Mouse (Mus musculus) layer of hippocampus, adult 18-20 months (tissue): ENCODE measurements around the gene Sh3d21. TPM values are rescaled to one million over a fixed set of nuclear protein-coding genes. Genes with fewer than 3 reads are reported as not detected.
A peak's percentile ranks its signal among the peaks of the same experiment; 100 is the strongest.

Experiments
- DNase-seq, 2 experiments: peaks; one replicate each; pipeline ENCODE4 v3.0.0; 2022; ENCODE audit warnings: low spot score in 2 of 2
- total RNA-seq, 2 experiments: library from RNA; stranded (reverse); gene quantifications; 2 replicates each; pipeline ENCODE4 v1.2.3; 2021

The Sh3d21 gene
- total RNA-seq, 2 experiments from 2014 or later: 0.57 to 0.58 TPM

DNA sequence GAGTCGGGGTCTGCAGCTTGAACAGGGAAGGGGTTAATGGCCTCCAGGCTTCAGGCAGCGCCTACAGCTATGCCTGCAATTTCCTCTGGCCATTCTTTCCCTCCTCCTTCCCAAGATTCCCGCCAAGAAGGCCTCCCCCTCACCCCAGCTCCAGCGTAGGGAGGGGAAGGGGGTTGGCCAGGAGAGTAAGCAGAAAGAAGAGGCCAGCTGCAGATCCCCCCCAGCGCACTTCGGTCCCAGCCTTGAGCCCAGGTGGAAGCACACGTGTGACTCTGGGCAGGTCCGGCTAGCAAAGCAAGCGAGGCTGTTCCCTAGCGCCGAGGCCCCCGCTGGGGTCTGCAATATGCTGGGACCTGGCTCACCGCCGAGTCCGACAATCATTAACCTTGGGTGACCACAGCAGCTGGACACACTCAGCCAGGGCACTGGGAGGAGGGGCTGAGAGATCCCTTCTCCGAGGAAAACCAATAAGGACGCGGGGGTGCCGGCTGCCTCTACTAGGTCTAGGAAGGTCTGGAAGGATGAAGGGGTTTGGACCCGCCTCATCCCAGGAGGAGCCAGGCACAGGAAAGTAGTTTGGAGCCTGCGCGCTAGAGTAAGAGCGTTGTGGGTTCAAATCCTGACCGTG lies 15.6 kb downstream of the Sh3d21 start, which contains the start of gene Eva1b:
Gene Eva1b (plus strand): TSS at position 212 of the 628 bp plus-strand sequence.
- no peak for DNase-seq

DNA sequence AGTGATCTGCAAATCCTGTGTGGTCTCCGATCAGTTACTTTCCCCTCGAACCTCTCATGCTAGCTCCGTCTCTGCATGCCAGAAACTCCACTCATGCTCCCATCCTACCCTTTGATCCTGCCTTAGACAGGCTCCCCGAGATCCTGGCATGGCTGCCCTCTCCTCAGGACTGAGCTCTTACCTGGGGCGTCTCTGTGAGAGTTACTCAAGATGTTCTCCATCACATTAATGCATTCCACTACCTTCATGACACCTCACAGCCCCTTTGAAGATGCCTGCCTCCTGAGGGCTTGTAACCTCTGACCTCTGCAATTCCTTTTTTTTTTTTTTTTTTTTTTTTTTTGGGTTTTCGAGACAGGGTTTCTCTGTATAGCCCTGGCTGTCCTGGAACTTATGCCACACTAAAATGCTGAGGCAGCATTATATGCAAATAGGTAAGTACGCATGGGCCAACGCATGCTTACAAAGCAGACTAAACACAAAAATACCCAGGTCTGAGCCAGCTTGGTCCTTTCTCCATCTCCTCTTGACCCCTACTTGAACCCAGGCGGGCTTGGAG lies 16.2 kb downstream of the Sh3d21 start:
- DNase-seq: no peak

DNA sequence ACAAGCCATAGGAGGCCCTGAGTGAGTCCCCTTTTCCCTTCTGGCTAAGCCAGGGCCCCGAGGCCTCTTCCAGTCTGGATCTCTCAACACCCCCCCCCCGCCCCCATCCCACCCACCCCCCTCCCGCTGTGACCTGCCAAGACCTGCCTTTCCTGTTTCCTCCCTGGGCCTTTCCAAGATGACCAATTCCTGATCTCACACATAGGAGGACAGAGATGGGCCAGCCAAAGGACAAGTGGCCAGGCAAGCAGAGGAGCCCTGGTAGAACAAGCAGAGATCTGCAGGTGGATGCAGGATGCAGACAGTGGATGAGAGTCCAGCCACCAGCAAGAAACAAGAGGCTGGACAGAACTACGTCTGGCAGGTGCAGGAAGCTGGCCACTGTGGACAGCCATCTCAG lies 17.9 kb downstream of the Sh3d21 start:
- no peak for DNase-seq

DNA sequence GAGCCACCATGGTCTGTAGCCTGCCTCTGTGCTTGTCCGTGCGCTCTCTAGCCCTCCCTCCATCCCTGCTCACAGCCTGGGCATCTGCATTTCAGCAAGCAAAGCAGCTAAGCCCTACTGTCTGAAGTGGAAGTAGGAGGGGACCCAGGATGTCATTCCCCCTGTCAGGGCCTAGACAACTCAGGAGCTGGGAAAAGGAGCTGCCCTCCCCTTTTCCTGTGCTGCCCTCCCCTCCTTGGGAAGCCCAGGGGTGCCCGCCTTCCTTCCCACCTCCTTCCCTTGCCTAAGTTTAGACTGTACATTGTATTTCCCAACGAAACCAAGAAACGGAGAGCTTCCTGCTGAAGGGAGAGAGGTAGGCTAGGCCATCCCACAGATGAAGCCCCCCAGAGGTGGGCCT lies 22.3 kb downstream of the Sh3d21 start:
- DNase-seq: no peak

DNA sequence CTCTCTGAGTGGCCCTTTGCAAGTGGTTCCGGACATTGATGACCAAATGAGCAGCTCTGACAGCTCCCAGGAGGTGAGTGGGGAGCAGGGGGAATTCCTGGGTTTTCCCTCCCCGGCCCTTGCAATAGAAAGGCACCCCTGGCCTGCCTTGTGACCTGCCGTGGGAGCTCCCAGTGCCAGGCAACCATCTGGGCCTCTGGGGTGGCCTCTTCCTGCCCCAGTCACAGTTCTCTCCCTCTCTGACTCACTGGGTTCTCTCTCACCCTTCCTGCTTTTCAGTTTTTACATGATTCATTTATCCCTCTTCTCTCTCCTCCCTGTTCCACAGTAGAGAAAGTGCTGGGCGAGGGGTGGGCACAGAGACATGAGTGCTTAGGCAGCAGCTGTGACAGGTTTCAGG lies 25.5 kb downstream of the Sh3d21 start:
- no peak for DNase-seq

DNA sequence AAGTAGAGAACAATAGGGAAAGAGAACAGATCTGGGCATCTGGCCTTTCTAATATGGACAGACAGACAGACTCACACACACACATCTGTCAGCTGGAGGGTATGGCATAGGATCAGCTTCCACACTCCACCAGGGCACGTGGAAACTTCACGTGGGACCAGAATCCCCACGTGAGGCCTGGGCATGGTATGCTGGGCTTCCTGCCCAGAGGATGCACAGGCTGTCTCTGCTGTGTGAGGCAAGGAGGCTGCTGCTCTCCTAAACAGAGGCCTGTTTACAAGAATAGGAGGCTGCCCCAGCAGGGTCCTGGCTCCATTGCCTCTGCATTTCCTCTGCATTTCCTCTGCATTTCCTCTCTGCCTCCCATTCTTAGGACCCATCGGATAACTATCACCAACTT lies 28.7 kb downstream of the Sh3d21 start:
- DNase-seq: no peak

DNA sequence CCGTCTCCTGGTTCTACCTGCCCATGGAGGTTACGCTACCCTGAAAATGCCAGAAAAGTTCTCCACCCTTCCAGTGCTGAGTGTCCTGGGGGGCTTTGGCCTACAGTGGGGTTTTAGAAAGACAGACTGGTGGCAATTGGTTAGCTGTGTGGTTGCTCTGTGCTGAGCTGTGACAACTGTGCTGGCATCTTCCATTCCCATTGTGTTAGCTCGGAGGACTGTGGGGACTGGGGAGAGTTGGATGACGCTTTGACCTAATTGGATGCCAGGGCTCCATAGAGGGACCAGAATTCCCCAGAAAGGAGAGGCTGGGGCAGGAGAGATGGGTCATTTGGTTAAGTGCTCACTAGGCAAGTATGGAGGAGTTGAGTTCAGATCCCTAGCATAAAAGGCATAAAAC lies 29.1 kb downstream of the Sh3d21 start:
- DNase-seq: no peak

DNA sequence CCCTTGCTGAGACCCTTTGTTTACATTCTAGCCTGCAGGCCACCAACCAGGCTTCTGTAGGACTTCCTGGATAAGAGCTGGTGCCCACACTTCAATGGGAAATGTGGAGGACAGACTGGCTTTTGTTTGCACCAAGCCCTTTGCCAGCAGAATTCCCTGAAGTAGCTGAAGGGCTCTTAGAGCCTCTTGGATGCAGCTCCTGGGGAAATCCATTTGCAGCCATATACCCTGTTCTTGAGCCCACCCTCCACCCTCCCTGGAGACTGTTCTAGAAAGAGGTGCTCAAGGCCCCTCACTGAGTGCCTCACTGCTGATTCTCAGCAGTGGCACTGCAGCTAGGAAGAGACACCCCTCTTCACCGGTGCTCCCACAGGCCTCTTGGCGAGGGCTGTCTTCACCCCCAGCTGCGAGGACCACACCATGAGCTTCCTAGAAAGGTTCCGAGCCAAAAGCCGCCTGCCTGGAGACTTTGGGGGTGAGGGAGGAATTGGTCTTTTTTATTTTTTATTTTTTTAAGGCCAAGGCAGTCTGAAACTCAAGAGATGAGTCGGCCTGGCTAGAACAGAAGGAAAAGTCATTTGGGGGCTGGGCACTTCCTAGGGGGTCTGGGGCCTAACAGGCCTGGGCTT lies 30.5 kb downstream of the Sh3d21 start:
- DNase-seq: no peak

DNA sequence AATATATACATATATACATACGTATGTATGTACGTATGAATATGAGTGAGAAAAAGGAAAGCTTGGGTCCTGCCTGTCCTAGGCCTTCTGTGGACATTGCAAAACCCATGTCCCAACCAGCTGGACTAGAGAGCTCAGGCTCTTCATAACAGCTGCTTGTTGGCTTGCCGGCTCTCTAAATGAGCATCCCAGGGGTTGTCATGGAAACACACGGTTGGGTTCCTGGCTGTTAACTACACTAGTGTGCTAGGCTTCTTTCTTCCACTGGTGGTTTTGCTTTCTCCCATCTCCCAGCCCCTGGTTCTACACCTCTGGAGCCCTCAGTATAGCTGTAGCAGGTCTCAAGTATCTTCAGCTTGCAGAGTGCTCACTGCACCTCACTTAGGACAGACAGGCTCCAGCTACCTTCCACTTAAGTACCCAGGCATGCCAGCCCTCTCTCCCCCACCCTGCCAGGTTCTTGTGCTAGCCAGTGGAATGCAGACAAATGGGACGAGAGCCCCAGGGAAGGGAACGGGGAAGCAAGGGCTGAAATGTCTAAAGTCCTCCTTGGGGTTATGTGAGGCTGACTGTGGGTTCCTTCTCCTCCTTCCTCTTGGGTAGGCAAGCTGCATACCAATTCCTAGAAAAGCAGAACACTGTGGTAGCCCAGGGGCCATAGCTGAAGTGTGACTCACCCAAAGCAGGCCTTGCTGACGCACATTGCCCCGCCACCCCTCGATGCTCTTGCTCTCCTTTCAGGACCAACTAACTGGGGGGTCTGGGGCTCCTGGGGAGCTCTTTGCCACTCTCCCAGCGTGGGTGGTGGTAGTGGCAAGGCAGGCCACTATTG lies 31.8 kb downstream of the Sh3d21 start:
- peak; percentile 69 to 84 for DNase-seq

DNA sequence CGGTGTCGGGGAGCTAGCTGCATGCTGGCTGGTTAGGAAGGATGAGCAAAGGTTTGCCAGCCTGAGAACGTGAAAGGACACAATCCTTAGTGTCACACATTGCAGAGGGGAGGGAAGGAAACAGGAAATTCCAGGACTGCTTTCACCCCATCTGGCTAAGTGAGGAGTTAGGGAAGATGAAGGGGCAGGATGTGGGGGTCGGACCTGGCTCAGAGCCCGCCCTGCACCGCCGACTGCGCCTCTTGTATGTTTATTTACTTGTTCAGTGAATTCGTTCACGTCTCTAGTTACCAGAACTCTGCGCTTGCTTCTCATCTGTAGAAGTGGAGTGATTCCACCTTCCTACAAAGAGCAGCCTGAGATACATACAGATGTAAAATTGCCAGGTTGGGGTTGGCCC lies 32.8 kb downstream of the Sh3d21 start:
- DNase-seq: no peak

DNA sequence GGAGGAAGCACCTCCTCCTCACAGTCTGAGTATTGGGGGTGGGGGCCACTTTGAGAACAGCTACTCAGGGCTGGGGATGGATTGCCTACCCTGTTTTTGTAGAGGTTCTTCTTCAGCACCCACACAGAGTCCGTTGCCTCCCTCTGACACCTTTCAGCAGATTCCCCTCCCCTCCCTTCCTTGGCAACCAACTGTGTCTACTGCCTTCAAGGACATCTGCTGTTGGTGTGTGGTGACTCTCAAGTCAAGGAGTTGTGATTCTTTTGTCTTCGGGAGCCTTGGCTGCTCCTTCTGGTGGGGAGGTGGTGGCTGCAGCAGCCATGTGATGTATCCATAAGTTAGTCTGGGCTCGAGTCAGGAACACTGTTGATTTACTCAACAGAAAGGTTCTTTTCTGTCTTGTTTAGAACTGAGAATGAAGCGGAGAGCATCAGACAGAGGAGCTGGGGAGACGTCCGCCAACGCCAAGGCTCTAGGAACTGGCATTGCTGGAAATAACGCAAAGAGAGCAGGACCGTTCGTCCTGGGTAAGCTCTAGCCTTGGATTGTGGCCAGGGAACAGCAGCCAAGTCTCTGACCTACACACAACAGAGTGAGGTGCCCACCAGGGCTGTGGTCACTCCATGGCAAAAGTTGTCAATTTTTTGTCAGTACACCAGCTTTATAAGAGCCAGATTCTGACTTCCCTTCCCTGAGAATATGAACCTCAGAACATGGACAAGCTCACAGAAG lies 39.8 kb downstream of the Sh3d21 start:
- DNase-seq: peak in 1 of 2 experiments; percentile 30

DNA sequence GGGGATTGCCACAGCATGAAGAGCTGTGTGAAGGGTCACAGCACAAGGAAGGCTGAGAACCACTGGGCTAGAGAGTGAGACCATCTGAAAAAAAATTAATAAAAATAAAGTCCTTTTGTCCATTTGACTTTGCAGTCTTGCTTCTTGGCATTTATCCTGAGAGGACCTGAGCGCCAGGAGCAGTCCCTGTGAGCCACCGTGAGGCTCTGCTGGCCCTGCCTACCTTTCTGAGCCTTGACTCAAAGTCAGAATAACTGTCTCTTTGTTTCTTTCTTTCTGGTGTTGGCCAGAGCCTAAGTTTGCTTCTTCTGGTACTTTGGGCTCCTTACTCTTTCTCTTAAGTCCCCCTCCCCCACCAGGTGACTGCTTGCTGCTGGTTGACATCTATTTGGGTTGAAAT lies 42.8 kb downstream of the Sh3d21 start:
- DNase-seq: no peak

DNA sequence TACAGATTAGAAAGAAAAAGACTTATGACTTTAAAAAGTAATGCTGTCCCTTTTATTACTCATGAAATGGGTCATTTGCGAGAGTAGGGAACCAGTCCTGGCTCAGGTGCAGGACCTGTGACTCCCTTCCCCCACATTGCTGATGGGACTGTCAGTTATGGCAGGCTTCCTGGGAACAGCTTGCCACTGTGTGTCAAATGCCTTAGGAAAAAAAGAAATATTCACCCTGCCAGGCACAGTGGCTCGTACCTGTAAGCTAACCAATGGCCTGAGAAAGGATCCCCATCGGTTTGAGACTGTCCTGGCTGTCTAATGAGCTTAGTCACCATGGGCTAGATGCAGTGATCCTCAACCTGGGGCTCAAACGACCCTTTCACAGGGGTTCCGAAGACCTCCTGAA lies 43.2 kb downstream of the Sh3d21 start:
- no peak for DNase-seq

DNA sequence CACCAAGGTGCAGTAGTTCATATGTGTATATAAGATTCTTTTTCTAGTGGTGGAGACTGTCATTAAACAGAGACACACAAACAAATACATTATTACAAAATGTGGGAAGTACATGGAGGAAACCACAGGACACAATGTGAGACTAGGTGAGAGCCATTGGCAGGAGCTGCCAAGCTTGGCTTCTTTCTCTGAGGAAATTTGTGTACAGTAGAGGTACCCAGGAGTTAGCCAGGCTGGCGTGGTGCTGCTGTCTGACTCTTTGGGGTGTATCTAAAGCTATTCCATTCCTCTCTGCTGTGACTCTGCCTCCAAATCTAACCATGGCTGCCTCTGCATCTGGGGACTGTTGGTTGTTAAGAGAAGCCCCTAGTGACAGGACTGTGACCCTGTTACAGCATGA lies 44.2 kb downstream of the Sh3d21 start:
- no peak for DNase-seq

DNA sequence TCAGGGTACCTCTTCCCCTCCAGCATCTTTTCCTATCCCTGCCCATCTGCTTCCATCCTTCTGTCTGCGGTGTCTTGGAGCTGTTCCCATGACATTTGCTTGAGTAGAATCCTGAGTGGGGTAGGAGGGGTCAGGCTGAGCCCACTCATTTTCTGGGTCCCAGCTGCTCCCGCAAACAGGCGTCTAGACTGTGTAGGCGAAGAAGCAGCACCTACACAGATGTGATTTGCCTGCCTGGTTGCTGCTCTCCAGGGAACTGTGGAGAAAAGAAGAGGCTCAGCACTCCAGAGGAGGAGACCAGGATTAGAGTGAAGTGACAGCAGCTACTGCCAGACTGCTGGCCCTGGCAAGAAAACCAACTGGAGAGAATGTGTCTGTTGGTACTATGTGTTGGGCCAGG lies 44.6 kb downstream of the Sh3d21 start:
- DNase-seq: peak; percentile 73 to 78

DNA sequence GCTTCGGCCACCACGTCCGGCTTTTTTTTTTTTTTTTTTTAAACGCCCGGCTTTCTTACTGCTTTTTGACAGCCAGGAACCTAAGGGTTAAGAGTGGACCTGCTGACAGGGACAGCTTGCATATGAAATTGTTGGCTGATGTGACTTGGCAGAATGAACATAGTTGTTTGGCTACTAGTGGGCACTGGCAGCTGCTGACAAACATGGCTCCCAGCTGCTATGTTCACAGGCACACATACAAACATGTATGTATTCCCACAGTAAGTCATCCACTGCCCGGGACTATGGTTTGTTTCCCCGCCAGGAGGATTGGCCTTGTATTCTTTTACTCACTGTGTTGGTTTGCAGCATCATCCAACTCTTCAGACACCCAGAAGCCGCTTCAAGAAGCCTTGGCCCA lies 46.2 kb downstream of the Sh3d21 start:
- no peak for DNase-seq

DNA sequence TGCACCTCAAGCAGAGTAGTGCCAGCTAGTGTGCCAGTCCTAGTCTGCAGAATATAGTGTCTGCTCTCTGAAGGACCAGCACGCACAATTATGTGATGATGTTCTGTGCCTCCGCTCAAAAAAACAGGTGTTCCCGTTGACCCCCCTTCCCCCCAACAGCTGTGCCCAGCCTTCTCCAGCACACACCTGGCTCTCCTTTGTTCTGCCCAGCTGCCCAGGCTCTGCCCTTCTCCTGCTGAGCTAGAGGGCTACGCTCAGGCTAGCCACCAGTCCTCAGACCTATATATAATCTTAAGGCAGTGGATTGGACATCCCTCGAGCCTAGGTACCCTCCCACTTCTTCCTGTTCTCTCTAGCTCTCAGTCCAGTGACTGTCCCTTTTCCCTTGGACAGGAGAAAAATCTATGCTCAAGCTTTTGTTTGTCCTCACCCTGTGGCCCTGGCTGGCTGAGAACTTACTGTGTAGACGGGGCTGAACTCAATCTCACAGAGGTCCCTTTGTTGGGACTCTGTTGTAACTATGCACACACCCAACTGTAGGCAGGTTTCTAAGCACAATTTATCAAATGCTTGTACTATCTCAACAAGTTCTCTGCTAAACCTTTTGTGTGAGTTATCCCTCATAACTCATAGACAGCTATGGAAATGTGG lies 47.3 kb downstream of the Sh3d21 start:
- no peak for DNase-seq

DNA sequence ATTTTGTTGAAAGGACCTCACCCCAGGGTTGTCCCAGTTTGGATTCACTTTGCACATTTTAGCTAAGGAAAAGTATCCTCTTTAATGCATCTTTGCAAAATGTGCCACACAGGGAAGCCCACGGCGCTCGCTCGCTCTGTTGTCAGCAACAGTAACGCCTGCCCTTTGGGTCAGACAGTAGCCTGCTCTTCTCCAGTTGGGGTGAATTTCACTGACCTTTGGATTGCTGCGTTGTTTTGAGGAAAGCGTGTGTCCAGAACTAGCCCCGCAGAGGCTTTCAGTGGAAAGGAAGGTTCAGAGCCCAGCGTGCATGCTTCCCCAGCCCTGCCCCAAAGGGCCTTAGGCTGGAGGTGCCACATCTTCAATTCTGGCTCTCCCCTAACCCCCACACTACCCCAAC lies 47.9 kb downstream of the Sh3d21 start:
- no peak for DNase-seq

DNA sequence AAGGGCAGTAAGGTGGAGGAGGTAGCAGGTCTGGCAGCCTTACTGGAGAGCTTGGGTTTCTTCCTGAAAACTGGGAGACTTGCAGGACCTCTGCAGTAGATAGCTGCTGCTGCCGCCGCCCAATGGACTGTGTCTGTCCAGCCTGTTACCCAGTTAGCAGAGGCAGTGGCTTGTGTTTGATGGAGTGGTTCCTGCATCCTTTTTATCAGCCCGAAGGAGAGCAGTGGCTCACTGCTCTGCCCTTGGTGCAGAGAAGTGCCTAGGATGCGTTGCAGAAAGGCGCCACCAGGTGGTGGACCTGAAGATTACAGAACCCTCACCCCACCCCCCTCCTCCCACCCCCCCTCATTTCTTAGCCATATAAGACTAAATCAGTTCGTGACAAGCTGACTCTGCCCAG lies 49.3 kb downstream of the Sh3d21 start:
- peak in 1 of 2 experiments; percentile 44 for DNase-seq

DNA sequence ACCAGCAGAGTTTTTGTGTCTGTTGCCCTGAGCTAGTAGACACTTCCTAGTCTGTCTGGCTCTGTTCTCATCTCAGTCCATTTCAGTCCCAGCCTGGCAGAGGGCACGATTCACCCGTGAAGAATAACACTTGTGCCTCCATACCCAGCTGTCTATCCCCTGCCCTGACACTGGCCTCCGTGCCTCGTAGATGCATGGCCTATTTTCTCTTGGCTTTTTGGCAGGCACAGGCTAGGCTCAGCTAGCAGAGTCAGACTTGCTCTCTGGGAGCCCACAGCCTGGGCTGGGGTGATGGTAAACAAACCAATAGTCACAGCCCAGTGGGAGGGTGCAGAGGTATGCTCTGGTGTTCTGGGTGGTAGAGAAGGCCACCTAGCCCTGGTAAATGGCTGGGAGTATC lies 50.0 kb downstream of the Sh3d21 start:
- no peak for DNase-seq

DNA sequence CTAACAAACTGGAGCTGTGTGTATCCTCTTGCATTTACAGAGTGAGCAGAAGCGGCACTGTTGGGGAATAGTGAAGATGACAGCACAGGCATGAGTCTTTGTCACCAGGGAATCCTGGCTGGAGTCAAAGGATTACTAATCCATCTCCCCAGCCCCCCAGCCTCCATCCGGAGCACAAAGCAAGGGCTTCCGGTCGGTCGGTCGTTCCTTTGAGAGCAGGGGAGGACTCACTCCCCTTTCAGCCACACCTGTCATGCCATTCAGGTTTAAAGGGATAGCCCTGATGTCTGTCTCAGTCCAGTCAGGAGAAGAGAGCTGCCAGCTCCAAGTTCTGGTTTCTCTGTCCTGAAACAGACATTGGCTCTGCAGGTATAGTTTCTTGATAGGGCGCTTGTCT lies 52.1 kb downstream of the Sh3d21 start:
- DNase-seq: no peak
